Mouse (Mus musculus) liver, embryonic 14.5 days (tissue): ENCODE measurements around the gene Zfp704. TPM values are rescaled to one million over a fixed set of nuclear protein-coding genes. Genes with fewer than 3 reads are reported as not detected.

ENCODE experiments used
- ATAC-seq: fragments of 200-750 bp; cut with Nextera tagmentation; 2 replicates; pipeline ENCODE4 v1.8.0; 2017; ENCODE audit warnings: moderate number of reproducible peaks, mild to moderate bottlenecking, moderate library complexity; ENCODE audit not compliant: insufficient read depth
- DNase-seq, 3 experiments: peaks; one replicate each; pipeline ENCODE4 v3.0.0-alpha.2; 2012 to 2013; ENCODE audit warnings: low read depth in 3 of 3, low spot score in 3 of 3
- H3K27ac ChIP-seq: fragments of 300-500 bp; sonication (generic); 2 replicates; pipeline ENCODE4 v1.5.1; 2014; ENCODE audit warnings: moderate library complexity, mild to moderate bottlenecking, control low read depth, inconsistent platforms
- H3K27me3 ChIP-seq: fragments of 300-500 bp; sonication (generic); 2 replicates; pipeline ENCODE4 v1.6.1; 2014; ENCODE audit warnings: mild to moderate bottlenecking, low read length, moderate library complexity; ENCODE audit not compliant: control insufficient read depth, insufficient read depth
- H3K36me3 ChIP-seq: fragments of 300-500 bp; sonication (generic); replicated peaks from 2 replicates; pipeline ENCODE4 v1.6.1; 2014; ENCODE audit warnings: low read depth; ENCODE audit not compliant: control insufficient read depth, insufficient read depth
- H3K4me1 ChIP-seq, 2 experiments: fragments of 200-500 bp in 1 of 2; fragments of 300-500 bp in 1 of 2; sonication (generic) in 1 of 2; replicated peaks; 2 replicates each; pipeline ENCODE4 v1.6.1; 2012 to 2014; ENCODE audit warnings: antibody characterized with exemption in 1 of 2, inconsistent platforms in 1 of 2, low read length in 1 of 2; ENCODE audit not compliant: control insufficient read depth in 2 of 2, insufficient read depth in 2 of 2
- H3K4me2 ChIP-seq: fragments of 300-500 bp; sonication (generic); 2 replicates; pipeline ENCODE4 v1.6.1; 2014; ENCODE audit warnings: low read depth, mild to moderate bottlenecking, control low read depth, moderate library complexity
- H3K4me3 ChIP-seq, 2 experiments: fragments of 200-500 bp in 1 of 2; fragments of 300-500 bp in 1 of 2; sonication (generic) in 1 of 2; 2 replicates each; pipeline ENCODE4 v1.5.1; 2012 to 2014; ENCODE audit warnings: low read depth in 2 of 2, low read length in 2 of 2, mild to moderate bottlenecking in 2 of 2, control low read depth in 1 of 2, inconsistent platforms in 1 of 2, moderate library complexity in 1 of 2; ENCODE audit not compliant: insufficient read depth in 1 of 2
- H3K9ac ChIP-seq: fragments of 300-500 bp; sonication (generic); replicated peaks from 2 replicates; pipeline ENCODE4 v1.6.1; 2014; ENCODE audit warnings: mild to moderate bottlenecking, control low read depth, moderate library complexity
- H3K9me3 ChIP-seq: fragments of 300-500 bp; sonication (generic); 2 replicates; pipeline ENCODE4 v1.6.1; 2016; ENCODE audit warnings: low read length, mixed read lengths; ENCODE audit not compliant: control insufficient read depth
- CTCF ChIP-seq: IDR thresholded peaks from 2 replicates; pipeline ENCODE4 v1.5.1; 2016; ENCODE audit warnings: antibody characterized with exemption, low read depth, control low read depth
- EP300 ChIP-seq: IDR thresholded peaks from 2 replicates; pipeline ENCODE4 v1.6.1; 2016; ENCODE audit warnings: antibody characterized with exemption, low read depth
- WGBS: fragments of 180-500 bp; shearing (Covaris S2); extraction: QIAGEN DNeasy Blood & Tissue Kit; methylation state at CpG from one replicate; pipeline ENCODE4 v1.1.7; 2014; ENCODE audit not compliant: insufficient replicate concordance; 5-methylcytosine and 5-hydroxymethylcytosine counted together
- polyA plus RNA-seq, 2 experiments: library from polyadenylated mRNA; depleted of rRNA in 1 of 2; stranded (reverse) in 1 of 2; unstranded in 1 of 2; fragments of >200 nt; fragmentation: Nextera tagmentation in 1 of 2; extraction: Ambion mirVana in 1 of 2; gene quantifications; 2 replicates each; pipeline versions ENCODE4 v1.2.1 to v1.2.3; 2012 to 2014

Gene Zfp704
- polyA plus RNA-seq, 2 experiments: 0.94 to 1.1 TPM

GRCm38 (mm10) chr3:9557778-9558560 lies 51.9 kb downstream of the Zfp704 start:
- ATAC-seq (no peak), DNase-seq (no peak)
- Histone ChIP-seq H3K9me3 (no peaks in the 10 kb centered on the region), H3K4me3 (no peak overlapping the region), H3K9ac (no peak overlapping the region), H3K4me1 (peaks cover 0 to 4% of the 10 kb centered on the region in 2 experiments; a peak in 1 of 4 replicates), H3K27ac (no peak overlapping the region), H3K4me2 (no peak overlapping the region), H3K36me3 (no peaks in the 10 kb centered on the region), H3K27me3 (no peaks in the 10 kb centered on the region)
- TF ChIP-seq CTCF (no peak), EP300 (no peak)
- WGBS: 71% methylated on average over 6 of the region's 6 CpGs

DNA sequence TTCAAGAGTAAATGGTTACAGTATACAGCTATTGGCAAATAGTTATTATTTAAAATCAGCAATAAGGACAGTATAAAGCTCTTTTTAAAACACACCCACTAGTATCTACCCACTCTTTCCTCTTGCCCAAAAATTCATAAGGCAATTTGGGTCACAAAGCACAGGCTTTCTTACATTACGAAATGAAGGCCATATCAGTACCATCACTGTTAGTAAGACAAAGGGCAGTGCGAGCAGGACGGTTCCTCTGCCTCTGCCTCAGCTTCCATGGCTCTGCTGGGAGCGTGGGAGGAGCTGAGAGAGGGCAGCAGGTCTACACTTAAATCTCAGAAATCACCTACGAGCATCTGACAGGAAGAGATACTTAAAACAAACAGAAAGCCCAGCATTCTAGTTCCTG lies 53.7 kb downstream of the Zfp704 start:
- Histone ChIP-seq H3K27ac (no peak overlapping the region), H3K9ac (no peak overlapping the region), H3K4me3 (no peak overlapping the region), H3K36me3 (no peaks in the 10 kb centered on the region), H3K4me2 (no peak overlapping the region), H3K4me1 (peaks cover 0 to 8% of the 10 kb centered on the region in 2 experiments; a peak in 1 of 4 replicates), H3K27me3 (no peaks in the 10 kb centered on the region), H3K9me3 (no peaks in the 10 kb centered on the region)
- no peak for TF ChIP-seq EP300
- no peak for TF ChIP-seq CTCF
- DNase-seq (no peak), ATAC-seq (no peak)
- 34% methylated on average over 5 of the region's 5 CpGs for WGBS

DNA sequence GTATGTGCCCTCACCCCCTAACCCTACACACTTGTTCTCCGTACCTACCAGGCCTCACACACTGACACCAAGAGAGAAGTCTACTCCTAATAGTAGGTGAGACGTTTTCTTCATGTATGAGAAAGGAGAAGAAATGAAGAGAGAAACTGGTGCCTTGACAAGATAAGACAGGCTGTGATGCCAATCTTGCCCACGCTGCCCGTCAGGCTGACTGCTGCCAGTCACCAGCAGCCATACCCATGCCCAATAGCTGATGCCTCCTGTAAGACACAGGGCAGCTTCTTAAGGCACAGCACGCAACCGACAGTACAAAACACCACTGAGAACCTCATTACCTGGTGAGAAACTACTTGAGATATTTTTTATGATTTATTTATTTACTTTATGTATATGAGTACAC lies 55.0 kb downstream of the Zfp704 start:
- Histone ChIP-seq H3K9me3 (no peaks in the 10 kb centered on the region), H3K27me3 (no peaks in the 10 kb centered on the region), H3K9ac (no peak overlapping the region), H3K4me3 (no peak overlapping the region), H3K4me2 (no peak overlapping the region), H3K27ac (no peak overlapping the region), H3K4me1 (peaks cover 0 to 8% of the 10 kb centered on the region in 2 experiments; a peak in 1 of 4 replicates), H3K36me3 (no peaks in the 10 kb centered on the region)
- no peak for DNase-seq
- 50% methylated on average over 6 of the region's 6 CpGs for WGBS
- ATAC-seq: no peak
- TF ChIP-seq EP300 (no peak), CTCF (no peak)

- WGBS: 46% methylated on average over 8 of the region's 8 CpGs
- ATAC-seq: no peak
- Histone ChIP-seq H3K4me3 (no peak overlapping the region), H3K4me2 (no peak overlapping the region), H3K27ac (no peak overlapping the region), H3K4me1 (peaks cover 6 to 19% of the 10 kb centered on the region in 2 experiments), H3K36me3 (no peaks in the 10 kb centered on the region), H3K9me3 (no peaks in the 10 kb centered on the region), H3K27me3 (no peaks in the 10 kb centered on the region), H3K9ac (no peak overlapping the region)
- TF ChIP-seq EP300 (no peak), CTCF (no peak)
- DNase-seq: no peak
These were observed 57.6 kb downstream of the Zfp704 start for GRCm38 (mm10) chr3:9552332-9552731.

GRCm38 (mm10) chr3:9550930-9551329 lies 59.0 kb downstream of the Zfp704 start:
- Histone ChIP-seq H3K27ac (no peak overlapping the region), H3K4me3 (no peak overlapping the region), H3K9me3 (no peaks in the 10 kb centered on the region), H3K36me3 (no peaks in the 10 kb centered on the region), H3K4me2 (no peak overlapping the region), H3K27me3 (no peaks in the 10 kb centered on the region), H3K4me1 (peaks cover 7 to 27% of the 10 kb centered on the region in 2 experiments), H3K9ac (no peak overlapping the region)
- DNase-seq: no peak
- no peak for TF ChIP-seq CTCF
- TF ChIP-seq EP300: no peak
- ATAC-seq: no peak
- 27% methylated on average over 1 of the region's 1 CpGs for WGBS
